Mouse (Mus musculus) telencephalon, adult 2 months (tissue): Measurements from ENCODE around the gene Ubqln1.

Experiments
- DNase-seq: peaks from one replicate; pipeline ENCODE4 v3.0.0-alpha.2; 2011; ENCODE audit warnings: low read depth, low spot score

The Ubqln1 gene

GRCm38 (mm10) chr13:58215592-58216341 is at the start of gene Ubqln1:
Gene Ubqln1 (minus strand): TSS chr13:58215653.
- peak; percentile 80 for DNase-seq

GRCm38 (mm10) chr13:58263546-58263945 is 48.1 kb upstream of the Ubqln1 start:
- DNase-seq: no peak

GRCm38 (mm10) chr13:58261674-58262073 is 46.2 kb upstream of the Ubqln1 start:
- no peak for DNase-seq

GRCm38 (mm10) chr13:58253268-58253667 is 37.8 kb upstream of the Ubqln1 start:
- DNase-seq: no peak

GRCm38 (mm10) chr13:58248957-58249356 is 33.5 kb upstream of the Ubqln1 start:
- DNase-seq: no peak

- no peak for DNase-seq
These were observed 21.1 kb upstream of the Ubqln1 start for GRCm38 (mm10) chr13:58236536-58236935.

GRCm38 (mm10) chr13:58232611-58233010 is 17.2 kb upstream of the Ubqln1 start:
- no peak for DNase-seq

- no peak for DNase-seq
These were observed 16.6 kb upstream of the Ubqln1 start for GRCm38 (mm10) chr13:58232070-58232469.

- no peak for DNase-seq
These were observed 13.2 kb upstream of the Ubqln1 start for GRCm38 (mm10) chr13:58228624-58229023.

- no peak for DNase-seq
These were observed 10.2 kb upstream of the Ubqln1 start for GRCm38 (mm10) chr13:58225694-58226093.

- DNase-seq: no peak
These were observed 4.8 kb upstream of the Ubqln1 start for GRCm38 (mm10) chr13:58220206-58220605.

GRCm38 (mm10) chr13:58217536-58217935 is 2.1 kb upstream of the Ubqln1 start:
- no peak for DNase-seq

- no peak for DNase-seq
These were observed 942 bp upstream of the Ubqln1 start for GRCm38 (mm10) chr13:58216395-58216794.

GRCm38 (mm10) chr13:58215253-58215591 is 231 bp downstream of the Ubqln1 start:
- DNase-seq: no peak

GRCm38 (mm10) chr13:58214346-58215252 is 854 bp downstream of the Ubqln1 start:
- no peak for DNase-seq

GRCm38 (mm10) chr13:58213801-58214200 is 1.7 kb downstream of the Ubqln1 start:
- no peak for DNase-seq

- no peak for DNase-seq
These were observed 2.9 kb downstream of the Ubqln1 start for GRCm38 (mm10) chr13:58212530-58212929.

GRCm38 (mm10) chr13:58210441-58210840 is 5.0 kb downstream of the Ubqln1 start:
- DNase-seq: no peak

GRCm38 (mm10) chr13:58206084-58206483 is 9.4 kb downstream of the Ubqln1 start:
- DNase-seq: no peak

GRCm38 (mm10) chr13:58204986-58205385 is 10.5 kb downstream of the Ubqln1 start:
- no peak for DNase-seq

GRCm38 (mm10) chr13:58204202-58204601 is 11.3 kb downstream of the Ubqln1 start:
- DNase-seq: no peak

- peak; percentile 65 for DNase-seq
These were observed 12.6 kb downstream of the Ubqln1 start for GRCm38 (mm10) chr13:58202903-58203302.

GRCm38 (mm10) chr13:58201908-58202307 is 13.5 kb downstream of the Ubqln1 start:
- no peak for DNase-seq
